Mouse (Mus musculus): Measurements from ENCODE around the gene Dppa3.
A peak's percentile ranks its signal among the peaks of the same experiment; 100 is the strongest.
"Not testable (repeated sequence)": the region's sequence is repeated elsewhere in the genome, so short reads cannot be mapped to it uniquely, and the experiment has no call there.

The Dppa3 gene

DNA sequence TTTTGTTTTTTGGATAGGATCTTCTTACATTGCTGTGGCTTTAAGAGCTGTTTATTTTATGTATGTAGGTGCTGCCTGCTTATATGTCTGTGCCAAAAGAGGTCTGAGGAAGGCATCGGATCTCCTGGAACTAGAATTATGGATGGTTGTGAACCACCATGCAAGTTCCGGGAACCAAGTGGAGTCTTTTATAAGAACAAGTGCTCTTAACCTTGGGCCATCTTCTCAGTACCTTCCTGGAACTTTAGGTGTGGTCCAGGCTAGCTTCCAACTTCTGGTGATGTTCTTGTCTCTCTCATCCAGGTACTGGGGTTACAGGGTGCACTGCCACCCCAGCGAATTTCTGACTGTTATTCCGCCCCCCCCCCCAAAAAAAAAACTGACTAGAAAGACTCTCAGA, 13.8 kb upstream of the Dppa3 start:
- DNase-seq: no peak

DNA sequence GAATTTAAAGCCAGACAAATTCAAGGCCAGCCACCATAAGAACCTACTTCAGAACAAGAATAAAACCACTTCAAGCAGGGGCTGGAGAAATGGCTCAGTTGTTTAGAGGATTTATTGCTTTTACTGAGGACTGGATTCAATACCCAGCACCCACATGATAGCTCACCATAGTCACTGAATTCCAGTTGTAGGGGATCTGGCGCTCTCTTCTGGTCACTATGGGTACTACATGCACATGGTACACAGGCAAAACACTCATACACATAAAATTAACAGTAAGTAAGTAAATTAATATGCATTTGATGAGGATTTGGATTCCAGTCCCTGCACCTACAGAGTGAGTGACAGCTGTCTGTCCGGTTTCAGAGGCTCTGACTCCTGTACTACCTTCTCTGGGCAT, 12.2 kb upstream of the Dppa3 start:
- peak; percentile 43 for DNase-seq

DNA sequence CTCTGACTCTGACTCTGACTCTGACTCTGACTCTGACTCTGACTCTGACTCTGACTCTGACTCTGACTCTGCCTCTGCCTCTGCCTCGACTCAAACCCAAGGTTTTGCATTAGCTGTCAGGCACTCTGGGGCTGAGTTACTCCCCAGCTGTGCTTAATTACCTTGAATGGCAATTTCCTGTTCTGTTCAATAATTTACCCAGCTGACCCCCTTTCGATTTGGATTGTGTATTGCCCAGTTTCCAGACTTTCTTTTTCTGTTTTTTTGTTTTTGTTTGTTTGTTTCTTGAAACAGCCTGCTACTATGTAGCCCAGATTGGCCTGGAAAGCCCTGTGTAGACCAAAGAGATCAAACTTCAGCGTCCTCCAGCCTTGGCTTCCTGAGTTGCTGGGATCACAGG, 10.2 kb upstream of the Dppa3 start:
- no peak for DNase-seq

- no peak for DNase-seq
Observed at GRCm38 (mm10) chr6:122621066-122621465, 5.1 kb upstream of the Dppa3 start.

DNA sequence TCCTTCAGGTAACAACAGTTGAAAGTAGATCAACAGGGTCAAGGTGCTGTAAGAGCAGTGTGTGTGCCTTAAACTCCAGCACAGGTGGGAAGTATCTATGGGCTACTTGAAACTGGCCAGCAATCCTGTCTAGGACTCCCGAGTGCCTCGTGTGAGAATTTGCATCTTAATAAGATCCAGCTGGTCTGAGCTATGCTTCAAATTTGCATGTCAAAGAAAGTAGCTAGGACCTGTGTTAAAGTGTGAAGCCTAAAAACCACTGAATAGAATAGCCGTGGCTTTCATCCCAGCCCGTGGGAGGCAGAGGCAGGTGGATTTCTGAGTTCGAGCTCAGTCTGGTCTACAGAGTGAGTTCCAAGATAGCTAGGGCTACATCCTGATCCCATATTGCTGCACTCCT, 1.7 kb upstream of the Dppa3 start:
- DNase-seq: no peak

- DNase-seq: no peak
Observed at GRCm38 (mm10) chr6:122625156-122625555, 1.1 kb upstream of the Dppa3 start.

- DNase-seq: no peak
Observed at GRCm38 (mm10) chr6:122627469-122628108, 1.4 kb downstream of the Dppa3 start.

DNA sequence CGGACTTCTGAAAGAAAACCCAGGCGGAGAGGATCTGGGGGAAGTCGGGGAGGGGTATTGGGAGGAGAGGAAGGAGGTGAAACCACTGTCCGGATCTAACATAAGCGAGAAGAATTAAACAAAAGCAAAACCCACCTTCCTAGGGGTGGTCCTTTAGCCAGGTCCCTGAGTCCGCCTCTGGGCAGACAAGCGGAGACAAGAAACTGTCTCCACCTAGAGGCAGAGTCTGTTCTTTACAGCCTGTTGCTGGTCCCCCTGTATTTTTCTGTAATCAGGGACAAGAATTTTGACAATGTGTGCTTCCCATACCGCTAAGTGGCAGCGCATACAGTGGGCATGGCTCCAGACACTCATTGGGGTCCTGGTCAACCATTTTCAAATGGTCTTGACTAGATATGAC, 7.2 kb downstream of the Dppa3 start:
- DNase-seq: peak; percentile 10

- no peak for DNase-seq
Observed at GRCm38 (mm10) chr6:122635315-122635714, 9.1 kb downstream of the Dppa3 start.

DNA sequence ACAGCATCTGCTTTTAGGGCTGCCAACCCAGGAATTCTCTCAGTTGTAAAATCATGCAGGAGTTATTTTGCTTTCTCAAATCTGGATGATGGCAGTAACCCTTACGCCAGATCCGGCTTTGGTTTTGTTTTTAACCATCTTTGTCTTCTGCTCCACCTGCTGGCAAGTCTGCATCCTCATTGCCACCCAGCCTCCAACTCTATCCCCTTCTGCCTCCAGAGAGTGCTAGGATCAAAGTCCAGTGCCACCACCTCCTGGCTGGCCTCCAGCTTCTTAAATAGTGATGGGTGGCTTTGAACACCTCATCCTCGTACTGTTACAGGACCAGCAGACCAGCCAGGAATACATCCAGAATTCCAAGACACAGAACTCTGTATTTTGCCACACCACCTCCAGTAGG, 10.5 kb downstream of the Dppa3 start:
- DNase-seq: no peak

DNA sequence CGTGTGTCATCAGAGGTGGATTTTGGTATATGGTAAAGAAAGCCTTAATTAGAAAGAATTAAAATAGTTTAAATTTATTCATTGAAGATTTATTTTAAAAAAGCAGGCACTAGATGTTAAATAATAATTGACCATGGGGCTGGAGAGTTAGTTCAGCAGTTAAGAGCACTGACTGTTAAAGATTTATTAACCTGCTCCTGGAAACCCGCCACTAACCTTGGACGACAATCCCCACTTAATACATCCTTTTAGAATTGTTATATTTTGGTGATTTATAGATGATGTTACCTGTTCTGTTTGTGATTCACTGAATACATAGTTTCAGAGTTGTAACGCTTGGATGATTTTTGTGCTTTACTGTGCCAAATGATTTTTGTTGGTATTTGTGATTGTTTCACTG, 11.4 kb downstream of the Dppa3 start:
- DNase-seq: not testable (repeated sequence)

DNA sequence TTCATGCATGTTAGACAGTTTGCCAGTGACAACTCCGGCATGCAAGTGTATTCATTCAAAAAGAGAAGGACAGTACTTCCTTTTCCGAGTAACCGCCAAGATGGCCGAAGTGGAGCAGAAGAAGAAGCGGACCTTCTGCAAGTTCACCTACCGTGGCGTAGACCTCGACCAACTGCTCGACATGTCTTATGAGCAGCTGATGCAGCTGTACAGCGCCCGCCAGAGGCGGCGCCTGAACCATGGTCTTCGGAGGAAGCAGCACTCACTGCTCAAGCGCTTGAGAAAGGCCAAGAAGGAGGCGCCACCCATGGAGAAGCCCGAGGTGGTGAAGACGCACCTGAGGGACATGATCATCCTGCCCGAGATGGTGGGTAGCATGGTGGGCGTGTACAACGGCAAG, 18.0 kb downstream of the Dppa3 start:
- not testable (repeated sequence) for DNase-seq

DNA sequence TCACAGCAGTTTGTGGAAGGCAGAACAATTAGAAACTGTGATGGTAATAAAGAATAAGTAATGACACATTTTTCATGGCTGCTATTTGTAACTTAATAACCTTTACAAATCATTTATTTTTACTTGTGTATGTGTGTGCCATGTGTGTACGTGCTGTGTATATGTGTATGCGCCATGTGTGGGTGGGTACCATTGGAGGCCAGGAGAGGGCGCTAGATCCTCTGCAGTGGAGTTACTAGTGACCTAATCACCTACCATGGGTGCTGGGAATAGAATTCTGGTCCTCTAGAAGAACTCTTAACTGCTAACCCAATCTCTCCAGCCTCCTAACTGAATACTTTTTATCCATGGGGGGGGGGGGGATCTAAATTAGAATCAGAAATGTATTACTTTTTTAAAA, 23.7 kb downstream of the Dppa3 start:
- no peak for DNase-seq

DNA sequence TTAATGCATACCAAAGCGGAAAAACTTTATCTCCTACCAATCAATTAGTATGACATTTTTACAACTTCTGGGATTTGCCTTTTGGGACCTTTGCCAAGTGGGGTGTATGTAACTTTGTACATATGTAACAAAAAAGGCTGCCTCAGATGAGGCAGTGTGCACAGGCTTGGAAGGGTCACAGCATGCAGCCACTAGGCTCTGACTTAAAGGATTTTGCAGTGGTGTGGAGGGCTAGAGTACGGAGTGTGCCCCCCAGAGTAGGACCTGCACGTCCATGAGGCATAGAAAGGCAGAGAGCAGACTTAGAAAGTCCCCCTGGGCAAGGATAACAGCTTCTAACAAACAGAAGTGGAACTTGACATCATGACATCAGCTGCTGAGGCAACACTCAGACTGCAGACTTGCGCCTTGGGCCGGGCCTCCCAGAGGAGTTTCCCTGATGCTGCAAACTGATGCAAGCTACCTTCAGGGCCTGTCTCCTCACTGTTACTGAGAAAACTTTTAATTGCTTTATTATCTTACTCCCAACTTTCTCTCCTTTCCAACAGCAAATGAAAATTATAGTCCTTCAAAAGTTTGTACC, 24.3 kb downstream of the Dppa3 start:
- no peak for DNase-seq

GRCm38 (mm10) chr6:122654301-122654700, 28.1 kb downstream of the Dppa3 start:
- no peak for DNase-seq

DNA sequence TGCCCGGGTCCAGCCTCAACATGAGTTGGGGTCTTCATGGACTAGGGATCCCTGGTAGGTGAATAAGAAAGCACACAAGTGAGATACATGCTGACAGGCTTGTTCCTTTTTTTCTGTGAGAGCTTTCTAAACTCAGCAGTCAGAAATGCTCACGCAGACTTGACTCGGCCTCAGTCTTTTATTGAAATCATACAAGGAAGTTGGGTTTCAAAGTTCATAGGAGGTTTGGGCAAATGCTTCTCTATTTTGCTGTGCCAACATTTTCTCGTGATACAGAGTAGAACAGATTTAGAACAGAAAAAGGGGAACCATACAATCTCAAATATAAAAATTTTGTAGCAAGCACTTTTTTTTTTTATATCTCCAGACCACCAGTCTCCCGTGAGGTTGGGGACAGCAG, 31.4 kb downstream of the Dppa3 start:
- DNase-seq: no peak

- no peak for DNase-seq
Observed at GRCm38 (mm10) chr6:122659567-122659966, 33.4 kb downstream of the Dppa3 start.

DNA sequence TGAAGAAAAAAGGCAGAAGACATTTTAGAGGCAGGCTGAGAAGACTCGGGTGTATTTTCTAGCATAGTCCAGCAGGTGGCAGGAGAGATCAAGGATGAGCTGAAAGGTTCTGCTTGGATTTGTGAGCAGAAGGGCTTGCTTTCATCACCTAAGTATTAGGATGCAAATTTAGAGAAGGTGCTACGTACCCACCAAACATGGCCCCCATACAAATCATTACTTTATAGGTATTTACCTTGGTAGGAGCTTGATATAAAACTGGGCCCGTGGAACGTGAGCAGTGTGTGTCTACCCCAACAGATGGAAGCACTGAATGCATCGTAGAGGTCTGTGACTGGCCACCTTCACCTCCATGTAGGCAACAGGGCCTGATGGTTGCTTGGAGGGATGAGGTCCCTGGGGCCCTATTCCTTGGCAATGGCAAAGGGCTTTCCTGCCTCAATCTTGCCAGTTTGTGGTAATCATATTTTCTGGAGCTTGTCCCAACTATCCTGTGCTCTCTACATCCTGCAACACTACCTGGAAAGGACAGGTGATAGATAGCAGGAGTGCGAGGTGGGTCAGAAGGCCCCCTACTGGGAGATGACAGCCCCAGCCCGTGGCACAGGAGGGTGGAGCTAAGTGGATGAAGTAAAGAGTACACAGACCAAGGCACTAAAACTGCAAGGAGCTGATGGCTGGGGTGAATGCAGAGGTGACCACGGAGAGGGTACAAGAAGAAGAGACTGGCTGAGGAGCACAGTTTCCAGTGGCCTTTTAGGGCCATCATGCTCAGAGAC, 34.6 kb downstream of the Dppa3 start:
- peak; percentile 34 for DNase-seq

- DNase-seq: no peak
Observed at GRCm38 (mm10) chr6:122662551-122663264, 36.5 kb downstream of the Dppa3 start.

DNA sequence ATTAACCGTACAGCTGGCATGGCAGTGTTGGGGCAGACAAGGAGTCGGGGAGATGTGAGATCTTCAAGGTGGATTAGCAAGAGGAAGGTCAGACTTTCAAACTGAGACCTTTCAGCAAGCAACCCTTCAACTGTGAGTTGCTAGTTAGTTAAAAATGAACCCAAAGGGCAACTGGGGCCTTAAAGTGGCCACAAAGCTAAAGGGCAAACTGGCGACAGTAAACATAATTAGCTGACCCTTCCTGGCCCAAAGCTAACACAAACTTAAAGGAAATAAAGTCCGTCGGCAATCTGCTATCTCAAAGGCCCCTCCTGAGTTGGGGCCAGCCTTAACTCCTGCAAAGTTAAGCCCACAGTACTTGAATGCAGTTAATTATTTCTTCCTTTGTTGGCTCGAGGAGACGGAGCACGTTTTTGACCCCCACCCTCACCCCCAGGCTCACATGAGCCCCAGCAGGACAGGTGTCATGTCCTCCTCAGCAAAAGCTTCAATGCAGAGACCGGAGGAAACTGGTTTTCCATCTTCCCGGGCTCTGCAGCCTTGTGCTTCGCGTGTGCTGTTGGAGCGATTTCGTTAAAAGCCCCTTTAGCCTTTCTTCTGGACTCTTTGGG, 37.5 kb downstream of the Dppa3 start:
- DNase-seq: no peak

DNA sequence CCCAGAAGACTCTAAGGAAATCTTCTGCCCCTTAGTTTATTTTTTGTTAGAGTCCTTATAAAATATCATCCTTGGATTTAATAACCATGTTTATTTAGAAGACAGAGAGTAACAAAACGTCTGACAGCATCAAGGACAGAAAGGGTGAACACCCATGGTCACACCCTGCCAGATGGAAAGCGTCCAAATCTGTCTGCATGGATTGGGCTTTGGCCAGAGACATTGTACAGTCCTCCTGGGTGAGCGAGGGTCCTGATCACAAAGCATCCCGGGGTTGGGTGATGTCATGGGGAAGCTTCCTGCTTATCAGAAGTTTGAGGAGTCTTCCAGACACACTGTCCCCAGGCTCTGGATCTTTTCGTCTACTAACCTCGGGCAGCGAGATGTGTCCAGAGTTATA, 39.7 kb downstream of the Dppa3 start:
- DNase-seq: no peak

- no peak for DNase-seq
Observed at GRCm38 (mm10) chr6:122667715-122668114, 41.5 kb downstream of the Dppa3 start.

DNA sequence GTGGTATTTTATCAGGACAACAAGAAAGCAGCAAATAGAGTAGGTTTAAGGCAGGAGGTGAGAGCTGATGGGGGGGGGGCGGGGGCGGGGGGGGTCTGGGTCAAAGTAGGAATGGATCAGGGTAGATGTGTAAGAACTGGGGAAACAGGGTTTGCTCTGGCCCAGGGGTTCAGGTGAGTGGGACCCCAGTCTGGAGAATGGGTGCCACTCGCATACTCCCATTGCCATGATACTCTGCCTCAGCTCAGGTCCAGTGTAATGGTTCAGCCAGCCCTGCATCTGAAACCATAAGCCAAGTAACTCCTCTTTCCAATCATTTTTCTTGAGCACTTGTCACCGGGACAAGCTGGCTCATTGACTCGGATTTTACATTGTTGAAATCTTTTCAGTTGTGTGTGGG, 42.6 kb downstream of the Dppa3 start:
- DNase-seq: no peak
